Mouse (Mus musculus) liver, embryonic 15.5 days (tissue): Measurements from ENCODE around the gene Thsd1. TPM values are rescaled to one million over a fixed set of nuclear protein-coding genes. Genes with fewer than 3 reads are reported as not detected.
"Not testable (repeated sequence)": the region's sequence is repeated elsewhere in the genome, so short reads cannot be mapped to it uniquely, and the experiment has no call there.

ENCODE experiments used
- ATAC-seq: fragments of 200-750 bp; cut with Nextera tagmentation; 2 replicates; pipeline ENCODE4 v1.8.0; 2017; ENCODE audit warnings: moderate number of reproducible peaks, mild to moderate bottlenecking, moderate library complexity; ENCODE audit not compliant: insufficient read depth
- H3K27ac ChIP-seq: fragments of 300-500 bp; sonication (generic); replicated peaks from 2 replicates; pipeline ENCODE4 v1.5.1; 2015; ENCODE audit warnings: mild to moderate bottlenecking, inconsistent platforms
- H3K27me3 ChIP-seq: fragments of 300-500 bp; sonication (generic); 2 replicates; pipeline ENCODE4 v1.6.1; 2015; ENCODE audit warnings: mild to moderate bottlenecking, inconsistent platforms
- H3K36me3 ChIP-seq: fragments of 300-500 bp; sonication (generic); replicated peaks from 2 replicates; pipeline ENCODE4 v1.6.1; 2015; ENCODE audit warnings: moderate library complexity, mild to moderate bottlenecking, inconsistent platforms
- H3K4me1 ChIP-seq: fragments of 300-500 bp; sonication (generic); replicated peaks from 2 replicates; pipeline ENCODE4 v1.6.1; 2015; ENCODE audit warnings: inconsistent platforms
- H3K4me2 ChIP-seq: fragments of 300-500 bp; sonication (generic); 2 replicates; pipeline ENCODE4 v1.6.1; 2015; ENCODE audit warnings: moderate library complexity, mild to moderate bottlenecking, inconsistent platforms
- H3K4me3 ChIP-seq: fragments of 300-500 bp; sonication (generic); replicated peaks from 2 replicates; pipeline ENCODE4 v1.5.1; 2015; ENCODE audit warnings: mild to moderate bottlenecking, inconsistent platforms
- H3K9ac ChIP-seq: fragments of 300-500 bp; sonication (generic); 2 replicates; pipeline ENCODE4 v1.6.1; 2015; ENCODE audit warnings: moderate library complexity, mild to moderate bottlenecking, inconsistent platforms
- H3K9me3 ChIP-seq: fragments of 300-500 bp; sonication (generic); replicated peaks from 2 replicates; pipeline ENCODE4 v1.6.1; 2016; ENCODE audit warnings: inconsistent platforms
- WGBS: fragments of 180-500 bp; shearing (Covaris S2); methylation state at CpG from one replicate; pipeline ENCODE4 v1.1.7; 2015; ENCODE audit warnings: mixed read lengths; ENCODE audit not compliant: insufficient replicate concordance; 5-methylcytosine and 5-hydroxymethylcytosine counted together
- polyA plus RNA-seq: library from polyadenylated mRNA; unstranded; fragments of >200 nt; fragmentation: Nextera tagmentation; extraction: Ambion mirVana; gene quantifications from 2 replicates; pipeline ENCODE4 v1.2.1, GENCODE M21; 2015

Gene Thsd1
- polyA plus RNA-seq, 1 experiment from 2014 or later: 1.9 TPM

DNA sequence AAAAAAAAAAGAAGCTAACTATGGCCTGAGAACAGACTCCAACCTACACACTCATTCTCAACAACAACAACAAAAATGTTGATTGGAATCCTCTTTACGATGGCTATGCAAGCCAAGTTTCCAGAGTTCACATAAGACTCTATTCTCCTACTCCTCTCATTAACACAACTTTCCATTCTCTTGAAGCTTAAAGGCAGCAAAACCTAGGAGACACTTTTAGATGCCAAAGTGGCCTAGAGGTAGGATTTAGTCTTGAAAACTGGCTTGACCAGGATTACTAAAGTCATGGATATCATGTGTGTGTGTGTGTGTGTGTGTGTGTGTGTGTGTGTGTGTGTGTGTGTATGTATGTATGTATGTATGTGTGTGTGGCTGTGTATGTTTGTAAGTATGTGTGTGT is 38.1 kb downstream of the Thsd1 start:
- ATAC-seq: no peak
- WGBS: 73% methylated on average over 1 of the region's 1 CpGs

DNA sequence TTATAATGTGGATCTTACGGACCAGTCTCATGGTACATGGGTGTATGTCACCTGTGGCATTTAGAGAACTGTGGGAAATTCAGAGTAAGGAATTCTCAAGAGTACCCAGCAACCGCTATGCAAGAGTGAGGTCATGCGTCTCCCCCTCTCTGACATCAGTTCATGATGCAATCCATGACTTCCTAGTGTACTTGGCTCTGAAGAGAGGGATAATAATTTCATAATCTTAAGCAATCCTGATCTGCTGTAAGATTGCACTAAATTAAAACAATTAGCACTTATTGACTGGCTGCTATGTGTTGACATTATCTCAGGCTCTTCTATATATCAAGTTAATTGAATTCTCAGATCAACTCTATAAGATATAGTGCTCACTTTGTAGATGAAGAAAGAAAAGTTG is 39.7 kb downstream of the Thsd1 start:
- Histone ChIP-seq H3K4me1 (no peaks in the 10 kb centered on the region), H3K4me3 (no peak overlapping the region), H3K27ac (no peak overlapping the region), H3K4me2 (no peak overlapping the region), H3K9me3 (no peaks in the 10 kb centered on the region), H3K9ac (no peak overlapping the region), H3K36me3 (no peaks in the 10 kb centered on the region), H3K27me3 (no peaks in the 10 kb centered on the region)
- 71% methylated on average over 3 of the region's 3 CpGs for WGBS
- no peak for ATAC-seq

More for the DNA sequence above, 38.1 kb downstream of the Thsd1 start:
- Histone ChIP-seq H3K9ac (no peak overlapping the region), H3K27me3 (no peaks in the 10 kb centered on the region), H3K4me3 (no peak overlapping the region), H3K4me1 (no peaks in the 10 kb centered on the region), H3K4me2 (no peak overlapping the region), H3K36me3 (no peaks in the 10 kb centered on the region), H3K27ac (no peak overlapping the region), H3K9me3 (no peaks in the 10 kb centered on the region)

DNA sequence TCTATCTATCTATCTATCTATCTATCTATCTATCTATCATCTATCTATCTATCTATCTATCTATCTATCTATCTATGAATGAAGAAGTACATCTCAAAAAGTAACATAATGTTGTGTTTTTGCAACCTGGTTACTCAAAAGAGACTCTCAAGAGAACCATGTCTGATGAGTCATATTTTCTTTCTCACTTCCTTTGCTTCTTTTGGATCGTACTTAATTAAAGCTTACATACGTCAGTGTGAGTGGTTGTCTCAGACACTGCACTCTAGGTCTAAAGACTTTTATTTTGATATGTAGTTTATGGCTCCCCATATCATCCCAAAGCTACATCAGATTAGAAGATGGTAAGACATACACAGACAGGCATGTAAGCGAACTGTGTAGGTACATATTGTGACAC is 46.0 kb downstream of the Thsd1 start:
- no peak overlapping the region for H3K4me2 ChIP-seq
- H3K27ac ChIP-seq: no peak overlapping the region
- ATAC-seq: no peak
- no peak overlapping the region for H3K4me3 ChIP-seq
- WGBS: 69% methylated on average over 3 of the region's 3 CpGs
- H3K9me3 ChIP-seq: no peaks in the 10 kb centered on the region
- no peak overlapping the region for H3K9ac ChIP-seq
- no peaks in the 10 kb centered on the region for H3K4me1 ChIP-seq
- no peaks in the 10 kb centered on the region for H3K27me3 ChIP-seq
- H3K36me3 ChIP-seq: no peaks in the 10 kb centered on the region

DNA sequence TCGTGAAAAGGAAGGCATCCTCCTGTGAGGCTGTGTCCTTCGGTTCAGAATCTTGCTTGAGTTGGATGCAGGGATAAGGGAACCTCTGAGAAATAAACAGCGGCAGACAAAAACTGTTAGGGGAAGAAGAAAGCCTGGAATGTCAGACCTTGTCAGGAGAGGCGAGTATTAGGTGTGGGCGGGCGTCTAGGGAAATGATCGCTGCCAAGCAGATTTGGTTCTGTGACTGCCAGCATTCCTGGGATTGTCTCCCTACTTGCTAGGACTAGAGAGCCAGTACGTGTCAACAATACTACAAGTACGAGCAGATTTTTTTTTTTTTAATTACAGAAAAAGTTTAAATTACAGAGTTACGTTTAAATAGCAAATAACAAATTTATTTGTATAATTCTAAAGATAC is 47.5 kb downstream of the Thsd1 start:
- H3K27me3 ChIP-seq: no peaks in the 10 kb centered on the region
- H3K9me3 ChIP-seq: no peaks in the 10 kb centered on the region
- H3K36me3 ChIP-seq: no peaks in the 10 kb centered on the region
- H3K4me1 ChIP-seq: no peaks in the 10 kb centered on the region
- H3K4me3 ChIP-seq: no peak overlapping the region
- ATAC-seq: no peak
- no peak overlapping the region for H3K9ac ChIP-seq
- WGBS: 62% methylated on average over 10 of the region's 10 CpGs
- no peak overlapping the region for H3K4me2 ChIP-seq
- no peak overlapping the region for H3K27ac ChIP-seq

DNA sequence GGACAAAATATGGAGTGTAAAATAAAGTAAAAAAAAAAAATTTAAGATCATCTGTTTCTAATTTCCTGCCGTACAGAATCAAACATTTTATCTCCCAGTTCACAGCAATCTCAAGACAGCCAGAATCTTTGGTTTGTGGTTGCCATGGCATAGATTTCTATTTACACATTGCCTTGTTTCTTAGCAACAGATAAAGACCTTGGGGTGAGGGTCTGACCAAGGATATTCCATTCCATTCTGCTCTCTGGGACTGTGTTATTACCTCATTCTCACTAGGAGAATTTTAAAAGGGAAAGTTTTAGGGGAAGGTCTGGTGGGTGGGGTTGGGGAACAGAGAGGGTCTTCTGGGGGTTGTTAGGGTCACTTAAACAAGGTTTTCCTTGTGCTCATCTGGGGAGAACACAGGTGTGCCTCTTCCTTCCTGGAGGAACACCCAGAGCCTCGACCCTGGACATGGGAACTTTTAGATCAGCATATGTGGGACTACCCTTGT is 55.9 kb downstream of the Thsd1 start, which contains the start of gene Tpte:
Gene Tpte, plus strand, starts transcription at position 443 of the 493 bp plus-strand sequence.
- H3K9ac ChIP-seq: no peak within 1 kb of the TSS
- ATAC-seq: no peak
- no peaks in the 10 kb centered on the region for H3K9me3 ChIP-seq
- no peak within 1 kb of the TSS for H3K4me3 ChIP-seq
- H3K36me3 ChIP-seq: no peaks in the 10 kb centered on the region
- H3K27ac ChIP-seq: no peak within 1 kb of the TSS
- H3K27me3 ChIP-seq: no peaks in the 10 kb centered on the region
- no peak within 1 kb of the TSS for H3K4me2 ChIP-seq
- 35% methylated on average over 2 of the region's 2 CpGs for WGBS
- no peaks in the 10 kb centered on the region for H3K4me1 ChIP-seq

DNA sequence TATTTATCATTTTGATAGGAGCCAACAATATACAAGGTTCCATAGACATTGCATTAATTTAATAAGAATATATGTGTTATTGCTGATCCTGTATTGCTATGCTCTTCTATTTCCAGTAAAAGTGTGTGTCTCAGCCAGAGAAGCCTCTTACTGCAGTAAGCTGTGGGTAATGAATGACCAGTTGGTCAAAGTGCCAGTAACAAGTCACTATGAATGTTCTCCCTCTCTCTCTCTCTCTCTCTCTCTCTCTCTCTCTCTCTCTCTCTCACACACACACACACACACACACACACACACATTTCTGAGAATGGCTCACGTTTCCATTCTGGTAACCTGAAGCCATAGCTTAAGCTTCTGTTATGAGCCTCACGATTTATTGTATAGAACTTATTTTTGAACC is 75.2 kb downstream of the Thsd1 start:
- H3K36me3 ChIP-seq: no peaks in the 10 kb centered on the region
- no peak for ATAC-seq
- H3K27ac ChIP-seq: no peak overlapping the region
- 43% methylated on average over 2 of the region's 2 CpGs for WGBS
- H3K9ac ChIP-seq: no peak overlapping the region
- H3K4me1 ChIP-seq: no peaks in the 10 kb centered on the region
- H3K4me2 ChIP-seq: no peak overlapping the region
- H3K9me3 ChIP-seq: no peaks in the 10 kb centered on the region
- no peak overlapping the region for H3K4me3 ChIP-seq
- H3K27me3 ChIP-seq: no peaks in the 10 kb centered on the region

DNA sequence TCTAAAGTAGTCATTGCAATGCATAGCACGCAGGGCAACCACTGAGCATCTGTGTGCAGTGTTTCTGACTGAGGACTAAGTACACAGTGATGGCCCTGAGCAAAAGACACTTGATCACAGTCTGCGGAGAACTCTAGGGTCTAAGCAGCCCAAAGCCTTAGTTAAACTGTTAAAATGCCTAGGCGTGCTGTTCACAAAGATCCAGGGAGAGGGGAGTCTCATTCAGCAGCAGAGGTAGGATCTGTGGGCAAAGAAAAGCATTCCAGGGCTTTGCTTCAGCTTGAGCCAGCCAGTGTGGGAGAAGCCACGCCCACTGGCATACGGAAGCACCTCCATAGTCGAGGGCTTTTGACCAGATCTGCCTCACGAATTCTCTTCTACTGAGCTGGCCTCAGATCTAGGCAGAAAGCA is 75.8 kb downstream of the Thsd1 start:
- H3K27me3 ChIP-seq: no peaks in the 10 kb centered on the region
- no peaks in the 10 kb centered on the region for H3K4me1 ChIP-seq
- H3K36me3 ChIP-seq: no peaks in the 10 kb centered on the region
- H3K9ac ChIP-seq: no peak overlapping the region
- H3K27ac ChIP-seq: no peak overlapping the region
- no peaks in the 10 kb centered on the region for H3K9me3 ChIP-seq
- no peak overlapping the region; the same call in 1 of the 2 replicates for H3K4me2 ChIP-seq
- no peak for ATAC-seq
- 25% methylated on average over 7 of the region's 7 CpGs for WGBS
- no peak overlapping the region for H3K4me3 ChIP-seq

DNA sequence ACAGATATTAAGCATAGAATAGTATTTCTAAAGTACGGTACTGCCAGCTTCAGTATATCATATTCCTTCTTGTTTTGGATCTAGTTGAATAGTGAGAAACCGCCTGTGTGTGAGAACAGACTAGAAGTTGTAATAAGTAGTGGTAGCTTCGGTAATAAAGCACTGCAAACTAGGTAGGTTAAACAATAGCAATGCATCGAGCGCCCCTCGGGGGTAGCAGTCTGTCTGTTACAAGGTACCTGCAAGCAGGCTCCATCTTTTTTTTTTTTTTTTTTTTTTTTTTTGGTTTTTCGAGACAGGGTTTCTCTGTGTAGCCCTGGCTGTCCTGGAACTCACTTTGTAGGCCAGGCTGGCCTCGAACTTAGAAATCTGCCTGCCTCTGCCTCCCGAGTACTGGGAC is 76.9 kb downstream of the Thsd1 start:
- H3K4me1 ChIP-seq, H3K4me2 ChIP-seq, ATAC-seq, H3K27ac ChIP-seq, H3K4me3 ChIP-seq, H3K27me3 ChIP-seq, H3K9me3 ChIP-seq, H3K36me3 ChIP-seq, H3K9ac ChIP-seq: not testable (repeated sequence)
- WGBS: 61% methylated on average over 9 of the region's 9 CpGs

DNA sequence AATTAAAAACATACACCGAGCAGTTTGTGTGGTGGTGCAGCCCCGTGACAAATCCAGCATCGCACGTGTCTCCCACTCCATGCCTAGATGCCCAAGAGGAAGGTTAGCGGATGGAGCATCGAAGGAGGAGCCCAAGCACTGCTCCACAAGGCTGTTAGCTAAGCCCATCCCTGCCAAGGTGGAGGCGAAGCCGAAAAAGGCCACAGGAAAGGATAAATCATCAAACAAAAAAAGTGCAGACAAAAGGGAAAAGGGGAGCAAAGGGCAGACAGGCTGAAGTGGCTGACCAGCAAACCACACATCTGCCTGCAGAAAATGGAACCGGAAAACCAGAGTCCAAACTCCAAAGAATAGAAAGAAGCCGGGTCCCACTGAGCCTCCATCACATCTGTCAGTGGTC is 79.9 kb downstream of the Thsd1 start:
- Histone ChIP-seq H3K9ac (no peak overlapping the region), H3K4me1 (no peaks in the 10 kb centered on the region), H3K36me3 (no peaks in the 10 kb centered on the region), H3K27me3 (no peaks in the 10 kb centered on the region), H3K4me2 (no peak overlapping the region), H3K27ac (no peak overlapping the region), H3K9me3 (no peaks in the 10 kb centered on the region), H3K4me3 (no peak overlapping the region)
- no peak for ATAC-seq
- WGBS: 34% methylated on average over 10 of the region's 10 CpGs

Other genes starting within 250 kb of the Thsd1 start
- 11.6 and 12.3 TPM in 2 replicates for gene Atp7b, start 167.0 kb upstream of the Thsd1 start, polyA plus RNA-seq
- 9.2 and 9.3 TPM in 2 replicates for gene Alg11, start 166.6 kb upstream of the Thsd1 start, polyA plus RNA-seq
- gene Nek5, start 102.3 kb upstream of the Thsd1 start, polyA plus RNA-seq: 0.08 TPM in 2 replicates
- 1.4 and 1.5 TPM in 2 replicates for gene Nek3, start 60.9 kb upstream of the Thsd1 start, polyA plus RNA-seq
- gene Ckap2, start 41.5 kb upstream of the Thsd1 start, polyA plus RNA-seq: 20.1 and 21.5 TPM in 2 replicates
- 7.0 and 7.6 TPM in 2 replicates for gene Vps36, start 34.5 kb upstream of the Thsd1 start, polyA plus RNA-seq
- gene Tpte, start 56.1 kb downstream of the Thsd1 start, polyA plus RNA-seq: not detected in 2 replicates
- 24.6 and 27.2 TPM in 2 replicates for gene Slc25a15, start 171.3 kb downstream of the Thsd1 start, polyA plus RNA-seq
- gene Mrps31, start 184.0 kb downstream of the Thsd1 start, polyA plus RNA-seq: 24.0 and 25.4 TPM in 2 replicates